Mouse (Mus musculus): Measurements from ENCODE around the gene Ampd2. TPM values are rescaled to one million over a fixed set of nuclear protein-coding genes. Genes with fewer than 3 reads are reported as not detected.

Gene Ampd2
- total RNA-seq (2021), result 1 to 10 TPM; 3.8 to 5.6 TPM
- long read RNA-seq, experiment 1, partial matches to known transcripts, result 1 of 6 reads
- long read RNA-seq, experiment 1, other reads (novel, unspliced or antisense), result 1 of 6 reads
- long read RNA-seq, experiment 2, partial matches to known transcripts, result 2 of 6 reads
- long read RNA-seq, experiment 2, other reads (novel, unspliced or antisense), result 1 of 6 reads

DNA sequence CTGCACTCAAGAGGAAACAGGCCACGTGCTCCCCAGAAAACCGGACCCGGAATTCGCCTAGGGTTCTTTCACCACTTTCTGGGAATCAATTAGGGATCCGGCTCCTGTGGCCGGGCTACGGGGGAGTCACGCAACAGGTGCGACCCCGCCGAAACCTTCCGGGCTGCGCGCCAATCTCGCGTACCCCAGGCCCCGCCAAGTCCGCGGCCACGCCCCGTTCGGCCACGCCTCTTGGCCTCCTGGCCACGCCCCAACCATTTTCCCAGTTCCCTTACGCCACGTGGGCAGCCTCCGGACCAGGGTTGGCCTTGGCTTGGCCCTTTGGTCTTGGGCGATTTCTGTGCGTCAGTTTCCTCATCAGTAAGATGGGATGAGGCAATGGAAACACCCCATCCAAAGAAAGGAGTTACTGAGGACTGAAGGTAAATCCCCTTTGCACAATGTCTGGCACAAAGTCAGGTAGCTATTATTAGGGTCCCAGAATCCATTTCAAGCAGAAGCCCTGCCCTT is at the start of gene Ampd2:
Gene Ampd2 (minus strand): TSS at position 182 of the 510 bp plus-strand sequence.
- Histone ChIP-seq H3K27ac (peak within 1 kb of the TSS; percentile 88), H3K4me3 (peak within 1 kb of the TSS; percentile 94)
- intact Hi-C loops (cut with DNase I), result no loop called here
- no peak for TF ChIP-seq CTCF (IDR thresholded peaks at IDR 0.05)
- DNase-seq, result peak; percentile 91

DNA sequence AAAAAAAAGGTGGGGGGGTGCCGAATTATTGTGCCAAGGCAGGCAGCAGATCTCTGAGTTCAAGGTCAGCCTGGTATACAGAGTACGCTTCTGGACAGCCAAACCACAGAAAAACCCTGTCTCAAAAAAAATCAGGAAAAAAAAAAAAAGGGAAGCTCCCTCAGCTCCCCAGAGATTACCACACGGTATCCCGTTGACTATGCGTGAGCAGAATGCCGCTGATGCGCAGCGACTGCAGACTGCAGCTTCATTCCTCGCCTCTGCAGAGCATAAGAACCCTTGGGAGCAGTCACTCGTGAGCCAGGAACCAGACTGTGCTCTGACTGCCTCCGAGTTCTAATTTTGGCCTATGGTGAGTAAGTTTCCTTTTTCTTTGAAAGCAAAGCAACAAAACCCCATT is 48.2 kb upstream of the Ampd2 start:
- no peak for DNase-seq
- intact Hi-C loops (cut with DNase I), result no loop called here
- no peak for TF ChIP-seq CTCF (IDR thresholded peaks at IDR 0.05)
- peak overlapping the region; percentile 24 for H3K27ac ChIP-seq
- no peak overlapping the region for H3K4me3 ChIP-seq

DNA sequence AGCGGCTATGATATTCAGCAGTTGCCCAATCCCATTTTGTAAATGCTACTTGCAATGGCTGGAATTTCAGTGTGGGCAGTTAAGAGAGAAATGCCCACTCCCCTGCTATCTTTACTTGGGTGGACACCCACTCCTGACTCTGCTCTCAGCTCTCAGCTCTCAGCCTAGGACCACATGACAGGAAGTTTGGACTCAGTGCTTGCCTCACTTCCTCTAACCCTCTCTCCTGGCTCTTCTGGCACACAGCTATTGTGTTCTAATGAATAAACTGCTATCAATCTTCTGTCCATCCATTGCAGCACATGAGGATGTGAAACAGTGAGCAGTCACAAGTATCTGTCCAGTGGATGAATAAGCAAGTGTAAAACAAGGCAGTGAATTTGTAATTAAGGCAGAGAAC is 46.0 kb upstream of the Ampd2 start:
- no peak overlapping the region for H3K4me3 ChIP-seq
- peak overlapping the region; percentile 71 for H3K27ac ChIP-seq
- no peak for DNase-seq
- intact Hi-C loops (cut with DNase I), result no loop called here
- no peak for TF ChIP-seq CTCF (IDR thresholded peaks at IDR 0.05)

DNA sequence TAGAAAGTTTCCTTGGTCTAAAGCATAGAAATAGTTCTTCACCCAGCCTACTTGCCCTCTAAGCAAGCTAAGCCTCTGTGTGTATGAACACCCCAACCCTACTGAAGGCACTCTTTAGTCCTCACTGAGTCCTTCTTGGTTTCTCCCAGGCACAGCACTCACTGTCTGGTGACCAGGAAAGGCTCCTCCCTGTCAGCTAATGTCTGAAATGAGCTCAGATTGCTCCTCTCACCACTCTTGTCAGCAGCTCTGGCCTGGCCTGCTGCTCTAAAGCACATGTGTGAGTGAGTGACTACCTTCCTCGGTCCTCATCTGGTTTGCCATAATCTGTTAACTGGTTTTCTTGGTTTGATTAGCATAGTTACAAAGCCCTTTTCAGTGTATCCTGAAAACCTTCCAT is 45.4 kb upstream of the Ampd2 start:
- Histone ChIP-seq H3K4me3 (no peak overlapping the region), H3K27ac (peak overlapping the region; percentile 71)
- DNase-seq, result no peak
- intact Hi-C loops (cut with DNase I), result no loop called here
- no peak for TF ChIP-seq CTCF (IDR thresholded peaks at IDR 0.05)

DNA sequence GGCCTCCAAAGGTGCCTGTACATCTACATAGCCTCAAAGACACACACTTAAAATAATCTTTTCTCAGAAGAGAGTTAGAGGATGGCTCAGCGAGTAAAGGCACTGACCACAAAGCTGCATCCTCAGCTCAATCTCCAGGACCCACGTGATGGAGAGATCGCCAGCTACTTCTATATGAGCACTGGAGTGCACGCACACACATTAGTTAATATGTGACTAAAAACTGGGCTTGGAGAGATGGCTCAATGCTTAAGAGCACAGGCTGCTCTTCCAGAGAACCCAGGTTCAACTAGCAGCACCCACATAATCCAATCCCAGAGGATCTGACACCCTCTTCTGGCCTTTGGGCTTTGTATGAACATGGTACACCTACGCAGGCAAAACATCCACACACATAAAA is 44.8 kb upstream of the Ampd2 start:
- intact Hi-C loops (cut with DNase I), result no loop called here
- no peak for DNase-seq
- H3K4me3 ChIP-seq, result no peak overlapping the region
- peak overlapping the region; percentile 71; the same call in 1 of the 2 replicates for H3K27ac ChIP-seq
- no peak for TF ChIP-seq CTCF (IDR thresholded peaks at IDR 0.05)

DNA sequence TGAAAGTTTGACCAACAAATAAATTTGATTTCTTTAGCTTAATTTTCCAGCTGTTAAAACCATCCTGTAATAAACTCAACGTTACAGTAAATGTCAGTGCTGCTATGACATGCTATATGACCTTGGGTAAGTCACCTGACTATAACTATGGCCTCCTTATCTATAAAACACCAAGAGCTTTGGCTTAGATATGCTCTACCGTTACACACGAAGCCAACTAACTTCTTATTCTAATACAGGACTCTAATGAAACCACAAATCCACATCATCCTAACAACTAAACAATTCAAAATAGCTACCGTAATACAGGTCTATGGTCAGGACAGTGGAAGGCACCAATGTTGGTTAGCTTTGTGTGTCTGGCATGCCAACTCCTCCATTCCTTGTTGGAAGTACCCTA is 43.4 kb upstream of the Ampd2 start:
- DNase-seq, result no peak
- Histone ChIP-seq H3K4me3 (no peak overlapping the region), H3K27ac (no peak overlapping the region)
- TF ChIP-seq CTCF (IDR thresholded peaks at IDR 0.05), result no peak
- intact Hi-C loops (cut with DNase I), result no loop called here

DNA sequence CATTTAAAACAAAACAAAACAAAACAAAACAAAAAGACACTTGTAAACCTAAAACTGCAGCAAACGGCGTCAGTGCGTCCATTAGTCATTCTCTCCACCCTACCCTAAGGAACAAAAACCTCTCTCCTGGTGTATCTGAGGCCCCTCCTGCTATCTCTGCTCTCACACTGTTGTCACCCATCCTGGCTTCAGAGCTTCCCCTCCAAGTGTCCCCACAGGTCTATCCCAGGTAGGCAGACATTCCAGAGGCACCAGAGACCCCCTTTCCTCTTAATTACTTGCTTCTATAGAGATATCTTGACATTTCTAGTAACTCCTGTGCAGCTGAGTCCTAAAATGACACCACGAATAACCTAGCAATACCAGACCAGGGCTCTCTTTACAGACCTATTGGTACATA is 42.9 kb upstream of the Ampd2 start:
- Histone ChIP-seq H3K4me3 (no peak overlapping the region), H3K27ac (no peak overlapping the region)
- DNase-seq, result no peak
- intact Hi-C loops (cut with DNase I), result no loop called here
- no peak for TF ChIP-seq CTCF (IDR thresholded peaks at IDR 0.05)

DNA sequence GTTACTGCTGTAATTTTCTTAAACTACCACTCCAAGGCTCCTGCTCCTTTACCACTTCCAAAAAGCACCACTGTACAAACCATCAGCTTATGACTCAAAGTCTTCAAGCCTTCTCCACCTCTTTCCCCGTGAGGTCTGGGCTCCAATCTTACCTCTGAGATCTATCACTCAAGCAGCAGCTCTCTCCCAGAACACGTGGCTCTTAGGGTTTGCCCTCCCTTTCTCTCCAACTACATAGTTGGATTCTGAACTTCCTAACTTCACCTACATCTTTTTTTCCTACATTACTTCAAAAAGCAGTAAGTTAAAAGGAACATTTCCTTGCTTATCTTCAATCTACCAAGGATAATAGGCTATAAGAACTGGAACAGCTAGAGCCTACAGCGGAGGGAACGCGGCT is 42.1 kb upstream of the Ampd2 start:
- H3K27ac ChIP-seq, result no peak overlapping the region
- no peak for TF ChIP-seq CTCF (IDR thresholded peaks at IDR 0.05)
- H3K4me3 ChIP-seq, result no peak overlapping the region
- intact Hi-C loops (cut with DNase I), result no loop called here
- DNase-seq, result no peak

DNA sequence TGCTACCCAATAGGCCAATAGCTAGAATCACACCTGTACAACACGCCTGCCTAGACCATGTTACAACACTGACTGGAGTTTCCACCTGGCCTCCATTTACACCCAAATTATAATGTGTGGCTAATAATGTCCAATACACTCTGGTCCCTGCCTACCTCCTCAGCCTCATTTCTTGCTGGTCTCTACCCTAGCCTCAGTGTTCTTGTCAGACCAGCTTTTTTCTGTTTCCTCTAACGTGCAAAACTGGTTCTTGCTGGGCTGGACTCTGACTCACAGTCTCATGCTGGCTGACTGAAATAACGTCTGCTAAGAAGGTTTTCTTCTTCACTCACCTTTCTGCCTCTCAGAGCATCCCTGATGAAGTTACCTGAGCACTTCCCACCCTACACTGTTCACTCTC is 39.9 kb upstream of the Ampd2 start:
- intact Hi-C loops (cut with DNase I), result no loop called here
- no peak overlapping the region for H3K27ac ChIP-seq
- DNase-seq, result no peak
- no peak for TF ChIP-seq CTCF (IDR thresholded peaks at IDR 0.05)
- no peak overlapping the region for H3K4me3 ChIP-seq

DNA sequence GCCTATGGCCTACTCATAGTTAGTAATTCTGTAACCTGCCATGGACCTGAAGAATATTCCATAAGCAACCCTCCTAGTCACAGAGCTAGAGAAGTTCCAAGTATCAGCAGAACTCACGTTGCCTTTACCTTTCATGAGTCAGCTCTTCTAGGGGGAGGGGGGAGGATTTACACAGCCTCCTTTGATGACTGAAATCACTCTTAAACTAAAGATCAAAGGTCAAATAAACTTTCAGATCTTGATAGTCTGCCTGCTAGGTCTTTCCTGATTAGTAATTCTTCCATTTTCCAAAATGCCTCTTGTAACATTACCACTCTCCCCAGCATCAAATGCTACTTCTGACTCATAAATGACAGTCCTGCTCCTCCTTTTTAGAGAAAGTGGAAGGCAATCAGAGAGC is 37.7 kb upstream of the Ampd2 start:
- Histone ChIP-seq H3K4me3 (no peak overlapping the region), H3K27ac (peak overlapping the region; percentile 81)
- DNase-seq, result no peak
- intact Hi-C loops (cut with DNase I), result no loop called here
- no peak for TF ChIP-seq CTCF (IDR thresholded peaks at IDR 0.05)

DNA sequence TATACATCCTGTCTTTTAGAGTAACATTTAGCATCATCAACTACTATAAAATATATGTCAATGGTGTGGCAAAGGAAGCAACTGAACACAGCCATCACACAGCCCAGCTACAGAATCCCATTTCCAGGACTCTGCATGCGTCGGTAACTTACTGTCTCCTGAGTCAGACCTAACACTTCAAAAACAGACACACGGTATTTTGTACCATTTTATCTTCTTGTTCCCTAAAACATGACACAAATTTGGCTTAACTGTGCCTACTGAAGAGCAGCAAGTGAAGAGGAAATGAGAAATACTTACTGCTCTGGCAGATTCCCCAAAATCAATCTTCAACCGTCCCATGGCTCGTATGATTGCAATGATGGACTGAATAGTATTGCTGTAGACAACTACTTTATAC is 36.8 kb upstream of the Ampd2 start:
- intact Hi-C loops (cut with DNase I), result no loop called here
- DNase-seq, result no peak
- no peak overlapping the region for H3K4me3 ChIP-seq
- peak overlapping the region; percentile 81 for H3K27ac ChIP-seq
- TF ChIP-seq CTCF (IDR thresholded peaks at IDR 0.05), result no peak

DNA sequence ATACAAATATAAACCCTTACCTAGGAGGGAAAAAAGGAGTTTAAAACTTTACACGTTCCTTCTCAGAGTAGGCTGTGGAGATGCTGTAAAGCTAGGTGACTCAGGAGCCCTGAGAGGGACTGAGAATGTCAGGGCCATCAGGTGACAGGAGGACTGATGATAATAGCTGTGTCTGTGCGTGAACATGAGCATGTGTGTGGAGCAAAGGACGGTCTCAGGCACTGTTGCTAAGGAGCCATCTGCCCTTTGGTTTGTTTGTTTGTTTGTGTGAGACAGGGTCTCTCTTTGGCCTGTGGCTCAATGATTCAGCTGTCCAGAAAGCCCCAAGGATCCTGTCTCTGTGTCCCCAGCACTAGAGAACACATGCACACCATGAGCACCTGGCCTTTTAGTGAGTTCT is 34.6 kb upstream of the Ampd2 start:
- intact Hi-C loops (cut with DNase I), result no loop called here
- no peak for DNase-seq
- TF ChIP-seq CTCF (IDR thresholded peaks at IDR 0.05), result no peak
- no peak overlapping the region for H3K4me3 ChIP-seq
- no peak overlapping the region for H3K27ac ChIP-seq

DNA sequence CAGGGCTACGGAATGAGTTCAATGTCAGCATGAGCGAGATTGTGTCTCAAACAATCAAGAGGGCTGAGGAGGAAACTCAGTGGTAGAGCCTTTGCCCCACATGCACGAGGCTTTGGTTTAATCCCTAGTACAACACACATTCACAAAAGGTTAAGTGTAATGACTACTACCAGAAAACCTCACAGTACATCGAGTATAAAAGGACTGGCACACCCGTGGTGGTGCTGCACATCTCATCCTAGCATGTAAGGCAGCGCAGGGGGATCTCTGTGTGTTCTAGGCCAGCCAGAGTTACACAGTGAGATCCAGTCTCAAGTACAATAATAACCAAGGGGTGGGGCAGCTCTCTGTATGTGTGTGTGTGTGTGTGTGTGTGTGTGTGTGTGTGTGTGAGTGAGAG is 31.0 kb upstream of the Ampd2 start:
- Histone ChIP-seq H3K27ac (no peak overlapping the region), H3K4me3 (no peak overlapping the region)
- intact Hi-C loops (cut with DNase I), result no loop called here
- TF ChIP-seq CTCF (IDR thresholded peaks at IDR 0.05), result no peak
- no peak for DNase-seq

DNA sequence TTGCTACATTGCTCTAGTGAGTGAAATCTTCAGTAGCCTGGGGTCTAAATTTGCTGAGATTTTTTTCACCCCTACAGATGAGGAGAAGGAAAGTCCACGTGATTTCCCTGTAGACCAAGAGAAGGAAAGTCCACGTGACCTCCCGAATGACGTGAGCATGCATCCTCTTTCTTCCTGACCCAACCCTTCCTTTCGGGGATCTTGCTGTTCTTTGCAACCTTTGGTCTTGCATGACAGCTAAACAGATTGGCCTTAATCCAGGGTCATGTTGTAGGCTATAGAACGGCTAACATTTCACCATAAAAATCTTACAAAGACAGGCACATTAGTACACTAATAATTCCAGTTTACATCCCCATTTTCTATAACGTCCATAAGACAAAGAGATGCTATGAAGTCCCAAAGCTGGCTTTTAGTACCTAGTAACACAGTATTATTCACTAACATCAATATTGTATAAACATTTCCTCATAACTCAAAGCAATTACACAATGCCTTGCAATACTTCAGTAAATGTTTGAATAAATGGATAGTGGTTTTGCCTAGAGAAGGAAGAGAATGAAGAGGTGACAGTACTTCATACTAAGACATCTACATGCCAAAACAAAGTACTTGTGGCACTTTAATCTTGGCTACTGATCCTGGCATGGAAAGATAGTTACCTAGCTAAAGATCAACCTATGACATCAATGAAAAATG is 27.3 kb upstream of the Ampd2 start:
- TF ChIP-seq CTCF (IDR thresholded peaks at IDR 0.05), result no peak
- no peak overlapping the region for H3K4me3 ChIP-seq
- DNase-seq, result no peak
- no peak overlapping the region for H3K27ac ChIP-seq
- intact Hi-C loops (cut with DNase I), result no loop called here

Data from gastrocnemius, adult 2 months (tissue).